Mouse (Mus musculus) neutrophil, adult 59 days (primary cell): ENCODE measurements around the gene Pgbd5. TPM values are rescaled to one million over a fixed set of nuclear protein-coding genes. Genes with fewer than 3 reads are reported as not detected.

Experiments used
- total RNA-seq, 2 experiments: library from RNA; stranded (reverse); gene quantifications; 1 replicate in 1 of 2; 2 replicates in 1 of 2; pipeline ENCODE4 v1.2.4; 2023

Pgbd5 gene
- total RNA-seq = under 1 TPM; 0.13 to 0.36 TPM

DNA sequence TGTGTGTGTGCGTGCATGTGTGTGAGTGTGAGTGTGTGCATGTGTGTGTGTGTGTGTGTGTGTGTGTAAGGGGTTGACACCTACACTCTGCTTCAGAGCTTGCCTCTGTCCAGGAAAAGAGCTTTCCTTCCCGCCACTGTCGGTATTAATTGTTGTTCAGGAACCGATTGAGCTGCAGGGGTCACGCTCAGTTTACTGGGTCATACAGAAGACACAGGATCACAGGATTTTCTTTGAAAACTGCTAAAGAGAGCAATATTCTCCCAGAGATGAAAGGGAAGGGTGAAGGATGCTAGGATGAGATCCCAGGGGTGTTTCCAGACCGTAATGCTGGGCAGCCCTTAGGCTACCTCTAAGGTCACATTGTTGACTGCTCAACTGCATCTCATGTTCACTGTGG, at the start of gene Pgbd5:
Gene Pgbd5, minus strand, starts transcription at position 101 of the 400 bp plus-strand sequence.

Other genes starting within 250 kb of the Pgbd5 start
- 10 to 100 TPM; 13.8 to 15.4 TPM for gene Galnt2, start 208.3 kb downstream of the Pgbd5 start, total RNA-seq
- gene Cog2, start 81.1 kb upstream of the Pgbd5 start, total RNA-seq = 10 to 100 TPM; 26.0 to 30.3 TPM
- not detected for gene Agt, start 130.0 kb upstream of the Pgbd5 start, total RNA-seq
- not detected for gene Capn9, start 136.5 kb upstream of the Pgbd5 start, total RNA-seq
- 1 to 10 TPM; 4.3 to 5.2 TPM for gene 2310022B05Rik, start 223.7 kb upstream of the Pgbd5 start, total RNA-seq